Mouse (Mus musculus) hindbrain, embryonic 10.5 days (tissue): Measurements from ENCODE around the gene Cdkl5. TPM values are rescaled to one million over a fixed set of nuclear protein-coding genes. Genes with fewer than 3 reads are reported as not detected.

Experiments
- DNase-seq: peaks from one replicate; pipeline ENCODE4 v3.0.0-alpha.2; 2017; ENCODE audit warnings: low spot score
- H3K27ac ChIP-seq: fragments of 300-500 bp; sonication (generic); 2 replicates; pipeline ENCODE4 v1.5.1; 2016; ENCODE audit warnings: mild to moderate bottlenecking, moderate library complexity
- H3K27me3 ChIP-seq: fragments of 300-500 bp; sonication (generic); 2 replicates; pipeline ENCODE4 v1.6.1; 2016; ENCODE audit warnings: mild to moderate bottlenecking; ENCODE audit not compliant: poor library complexity, insufficient read depth, severe bottlenecking
- H3K36me3 ChIP-seq: fragments of 300-500 bp; sonication (generic); 2 replicates; pipeline ENCODE4 v1.6.1; 2016; ENCODE audit warnings: mild to moderate bottlenecking, moderate library complexity
- H3K4me1 ChIP-seq: fragments of 300-500 bp; sonication (generic); replicated peaks from 2 replicates; pipeline ENCODE4 v1.6.1; 2016; ENCODE audit warnings: mild to moderate bottlenecking
- H3K4me3 ChIP-seq: fragments of 300-500 bp; sonication (generic); 2 replicates; pipeline ENCODE4 v1.5.1; 2016; ENCODE audit warnings: mild to moderate bottlenecking, moderate library complexity
- H3K9me3 ChIP-seq: fragments of 300-500 bp; sonication (generic); 2 replicates; pipeline ENCODE4 v1.6.1; 2016; ENCODE audit warnings: mild to moderate bottlenecking, moderate library complexity
- WGBS: fragments of 180-500 bp; shearing (Covaris S2); methylation state at CpG from one replicate; pipeline ENCODE4 v1.1.7; 2016; 5-methylcytosine and 5-hydroxymethylcytosine counted together
- polyA plus RNA-seq: library from polyadenylated mRNA; unstranded; fragments of >200 nt; fragmentation: Nextera tagmentation; extraction: Ambion mirVana; gene quantifications from 2 replicates; pipeline ENCODE4 v1.2.1, GENCODE M21; 2016

The Cdkl5 gene
- polyA plus RNA-seq, 1 experiment from 2014 or later: 2.3 TPM

GRCm38 (mm10) chrX:160977919-160978318 lies 16.6 kb downstream of the Cdkl5 start:
- no peak overlapping the region for H3K27ac ChIP-seq
- no peak overlapping the region for H3K4me3 ChIP-seq
- H3K36me3 ChIP-seq: no peaks in the 10 kb centered on the region
- peaks cover 50% of the 10 kb centered on the region for H3K27me3 ChIP-seq
- DNase-seq: no peak
- WGBS: 91% methylated on average over 1 of the region's 1 CpGs
- no peaks in the 10 kb centered on the region for H3K4me1 ChIP-seq
- no peaks in the 10 kb centered on the region for H3K9me3 ChIP-seq

- WGBS: 93% methylated on average over 6 of the region's 6 CpGs
- Histone ChIP-seq H3K27me3 (peaks cover 30% of the 10 kb centered on the region), H3K4me1 (no peaks in the 10 kb centered on the region), H3K4me3 (no peak overlapping the region), H3K9me3 (no peaks in the 10 kb centered on the region), H3K27ac (no peak overlapping the region), H3K36me3 (no peaks in the 10 kb centered on the region)
- DNase-seq: no peak
These were observed 22.4 kb downstream of the Cdkl5 start for GRCm38 (mm10) chrX:160971991-160972545.

DNA sequence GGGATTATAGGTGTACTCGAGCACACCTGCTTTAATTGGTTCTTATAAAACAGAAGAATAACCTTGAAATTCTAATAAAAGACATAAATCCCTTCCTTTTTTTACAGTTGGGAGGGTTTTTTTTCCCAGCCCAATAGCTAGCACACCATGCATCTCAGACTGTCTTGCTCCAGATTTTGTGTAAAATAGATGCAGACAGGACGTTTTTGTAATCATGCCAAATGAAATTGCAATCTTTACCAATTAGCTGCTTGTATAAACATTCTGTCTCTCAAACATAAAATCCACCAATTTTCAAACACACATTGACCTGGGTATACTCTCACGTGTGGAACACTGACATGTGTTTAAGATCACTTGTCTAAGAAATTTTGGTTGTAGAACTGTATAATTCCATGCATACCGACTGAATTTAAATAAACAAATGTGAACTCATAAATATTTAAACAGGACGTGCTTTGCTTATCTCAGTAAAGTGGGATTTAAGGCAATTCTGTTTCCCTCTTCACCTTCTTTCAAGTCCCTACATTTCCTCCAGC lies 35.8 kb downstream of the Cdkl5 start:
- Histone ChIP-seq H3K27ac (no peak overlapping the region), H3K4me1 (no peaks in the 10 kb centered on the region), H3K27me3 (peaks cover 23% of the 10 kb centered on the region), H3K4me3 (no peak overlapping the region), H3K36me3 (no peaks in the 10 kb centered on the region), H3K9me3 (no peaks in the 10 kb centered on the region)
- 79% methylated on average over 5 of the region's 5 CpGs for WGBS
- DNase-seq: no peak

- H3K27me3 ChIP-seq: peaks cover 38% of the 10 kb centered on the region
- no peaks in the 10 kb centered on the region for H3K4me1 ChIP-seq
- no peaks in the 10 kb centered on the region for H3K9me3 ChIP-seq
- no peak overlapping the region for H3K4me3 ChIP-seq
- 91% methylated on average over 2 of the region's 2 CpGs for WGBS
- no peak overlapping the region for H3K27ac ChIP-seq
- no peaks in the 10 kb centered on the region for H3K36me3 ChIP-seq
- DNase-seq: no peak
These were observed 44.9 kb downstream of the Cdkl5 start for GRCm38 (mm10) chrX:160949583-160949982.

GRCm38 (mm10) chrX:160944722-160945121 lies 49.8 kb downstream of the Cdkl5 start:
- no peaks in the 10 kb centered on the region for H3K9me3 ChIP-seq
- H3K4me1 ChIP-seq: no peaks in the 10 kb centered on the region
- no peak for DNase-seq
- no peak overlapping the region for H3K27ac ChIP-seq
- no peaks in the 10 kb centered on the region for H3K36me3 ChIP-seq
- WGBS: 88% methylated on average over 4 of the region's 4 CpGs
- H3K27me3 ChIP-seq: peaks cover 35% of the 10 kb centered on the region
- no peak overlapping the region for H3K4me3 ChIP-seq

GRCm38 (mm10) chrX:160935541-160935940 lies 59.0 kb downstream of the Cdkl5 start:
- Histone ChIP-seq H3K9me3 (no peaks in the 10 kb centered on the region), H3K36me3 (no peaks in the 10 kb centered on the region), H3K27ac (no peak overlapping the region), H3K4me1 (no peaks in the 10 kb centered on the region), H3K27me3 (peaks cover 50% of the 10 kb centered on the region), H3K4me3 (no peak overlapping the region)
- DNase-seq: no peak
- 68% methylated on average over 1 of the region's 1 CpGs for WGBS

DNA sequence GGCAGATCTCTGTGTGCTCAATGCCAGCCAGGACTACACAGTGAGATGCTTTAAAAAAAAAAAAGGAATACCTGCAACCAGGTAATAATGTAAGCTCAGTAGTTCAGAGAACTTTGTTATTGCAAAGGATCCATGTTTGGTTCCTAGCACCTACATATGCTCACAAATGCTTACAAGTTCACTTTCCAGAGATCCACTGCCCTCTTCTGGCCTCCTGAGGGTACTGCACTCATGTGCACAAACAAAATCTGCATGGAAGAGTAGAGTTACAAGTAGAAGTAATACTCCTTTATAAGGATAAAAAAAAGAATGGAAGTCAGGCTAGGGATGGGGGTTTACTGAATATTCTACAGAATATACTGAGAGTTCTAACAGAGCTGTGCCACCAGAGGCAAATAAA lies 63.8 kb downstream of the Cdkl5 start:
- H3K9me3 ChIP-seq: no peaks in the 10 kb centered on the region
- H3K36me3 ChIP-seq: 0 out of 2 replicates have a peak, but pooled peaks cover 4% of the 10 kb centered on the region
- H3K4me1 ChIP-seq: no peaks in the 10 kb centered on the region
- no peak overlapping the region for H3K27ac ChIP-seq
- H3K4me3 ChIP-seq: no peak overlapping the region
- H3K27me3 ChIP-seq: peaks cover 16% of the 10 kb centered on the region
- DNase-seq: no peak

- peaks cover 18% of the 10 kb centered on the region for H3K27me3 ChIP-seq
- DNase-seq: no peak
- 0 out of 2 replicates have a peak, but pooled peaks cover 4% of the 10 kb centered on the region for H3K36me3 ChIP-seq
- 96% methylated on average over 1 of the region's 1 CpGs for WGBS
- H3K27ac ChIP-seq: no peak overlapping the region
- H3K4me1 ChIP-seq: no peaks in the 10 kb centered on the region
- no peaks in the 10 kb centered on the region for H3K9me3 ChIP-seq
- no peak overlapping the region for H3K4me3 ChIP-seq
These were observed 65.6 kb downstream of the Cdkl5 start for GRCm38 (mm10) chrX:160928870-160929269.

GRCm38 (mm10) chrX:160919022-160919637 lies 75.4 kb downstream of the Cdkl5 start:
- 82% methylated on average over 3 of the region's 3 CpGs for WGBS
- Histone ChIP-seq H3K27me3 (peaks cover 29% of the 10 kb centered on the region), H3K27ac (no peak overlapping the region), H3K4me1 (no peaks in the 10 kb centered on the region), H3K9me3 (no peaks in the 10 kb centered on the region), H3K36me3 (no peaks in the 10 kb centered on the region), H3K4me3 (no peak overlapping the region)
- DNase-seq: no peak

GRCm38 (mm10) chrX:160906952-160907351 lies 87.6 kb downstream of the Cdkl5 start, which contains the start of gene Gja6:
Gene Gja6, minus strand, starts transcription at chrX:160907052.
- Histone ChIP-seq H3K4me1 (no peaks in the 10 kb centered on the region), H3K27me3 (peaks cover 62% of the 10 kb centered on the region), H3K9me3 (no peaks in the 10 kb centered on the region), H3K27ac (no peak within 1 kb of the TSS), H3K4me3 (no peak within 1 kb of the TSS), H3K36me3 (no peaks in the 10 kb centered on the region)
- DNase-seq: no peak
- WGBS: 69% methylated on average over 4 of the region's 4 CpGs

DNA sequence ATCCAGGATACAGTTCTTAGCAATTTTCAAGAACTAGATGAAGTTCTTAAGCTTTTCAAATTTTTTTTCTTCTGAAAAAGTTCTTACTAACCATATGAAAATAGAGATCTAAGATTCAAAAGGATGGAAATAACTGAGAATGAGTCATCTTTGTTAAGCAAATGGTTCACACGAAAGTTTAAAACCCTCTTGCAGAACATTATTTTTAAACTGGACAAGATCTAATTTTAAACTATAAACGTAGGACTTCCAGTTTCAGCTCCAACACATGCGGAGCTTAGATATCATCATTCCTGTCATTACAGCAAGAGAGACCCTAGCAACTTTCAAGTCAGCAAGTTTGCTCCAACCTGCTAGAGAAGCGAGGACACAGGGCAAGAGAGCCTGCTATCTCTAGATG lies 88.0 kb downstream of the Cdkl5 start:
- no peak for DNase-seq
- H3K36me3 ChIP-seq: no peaks in the 10 kb centered on the region
- 87% methylated on average over 4 of the region's 4 CpGs for WGBS
- no peak overlapping the region for H3K27ac ChIP-seq
- H3K4me3 ChIP-seq: no peak overlapping the region
- H3K27me3 ChIP-seq: peaks cover 62% of the 10 kb centered on the region
- H3K4me1 ChIP-seq: no peaks in the 10 kb centered on the region
- H3K9me3 ChIP-seq: no peaks in the 10 kb centered on the region

- no peak for DNase-seq
- Histone ChIP-seq H3K9me3 (no peaks in the 10 kb centered on the region), H3K4me1 (no peaks in the 10 kb centered on the region), H3K27ac (no peak overlapping the region), H3K4me3 (no peak overlapping the region), H3K36me3 (no peaks in the 10 kb centered on the region), H3K27me3 (peaks cover 64% of the 10 kb centered on the region)
- WGBS: 91% methylated on average over 4 of the region's 4 CpGs
These were observed 88.6 kb downstream of the Cdkl5 start for GRCm38 (mm10) chrX:160905913-160906312.

DNA sequence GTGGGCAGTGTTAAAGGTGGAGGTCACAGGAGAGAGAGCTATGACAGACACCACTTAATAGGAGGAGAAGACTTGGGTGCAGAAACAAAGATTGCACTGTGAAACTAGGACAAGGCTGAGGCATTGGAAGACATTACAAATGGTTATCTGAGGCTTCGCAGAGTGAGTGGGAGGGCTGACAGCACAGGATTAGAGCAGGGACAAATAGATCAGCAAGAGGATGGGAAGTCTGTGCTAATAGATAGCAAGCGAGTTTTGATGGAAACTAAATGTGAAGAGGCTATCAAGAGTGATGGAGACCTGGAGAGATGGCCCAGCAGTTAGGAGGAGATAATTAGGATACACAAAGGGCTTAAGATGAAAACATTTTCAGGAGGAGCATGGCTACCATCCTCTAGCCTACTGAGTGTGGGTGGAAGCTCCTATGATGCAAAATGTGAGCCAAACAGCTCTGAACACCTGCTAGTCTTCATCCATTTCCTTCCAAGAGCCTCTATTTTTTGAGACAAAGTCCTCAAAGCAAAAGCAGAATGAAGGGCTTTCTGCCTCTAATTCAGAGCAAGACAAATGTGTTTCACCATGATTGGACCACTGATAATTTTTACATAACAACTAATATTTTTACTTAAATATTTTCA lies 89.3 kb downstream of the Cdkl5 start:
- 69% methylated on average over 2 of the region's 2 CpGs for WGBS
- peaks cover 69% of the 10 kb centered on the region for H3K27me3 ChIP-seq

More for the DNA sequence above, 89.3 kb downstream of the Cdkl5 start:
- no peak for DNase-seq
- Histone ChIP-seq H3K27ac (no peak overlapping the region), H3K36me3 (no peaks in the 10 kb centered on the region), H3K9me3 (no peaks in the 10 kb centered on the region), H3K4me3 (no peak overlapping the region), H3K4me1 (no peaks in the 10 kb centered on the region)
